Mouse (Mus musculus) lung, adult 2 months (tissue): ENCODE data around the gene Myl4.

ENCODE experiments used
- CTCF ChIP-seq: fragments of 200-500 bp; IDR thresholded peaks from 2 replicates; pipeline ENCODE4 v1.5.1; 2011; ENCODE audit warnings: mild to moderate bottlenecking, low read length, control low read depth; ENCODE audit not compliant: insufficient read depth
- POLR2A ChIP-seq: fragments of 200-500 bp; IDR thresholded peaks from 2 replicates; pipeline ENCODE4 v1.6.1; 2011; ENCODE audit warnings: low read depth, mild to moderate bottlenecking, control low read depth, low read length, borderline replicate concordance; ENCODE audit errors: extremely low read depth

DNA sequence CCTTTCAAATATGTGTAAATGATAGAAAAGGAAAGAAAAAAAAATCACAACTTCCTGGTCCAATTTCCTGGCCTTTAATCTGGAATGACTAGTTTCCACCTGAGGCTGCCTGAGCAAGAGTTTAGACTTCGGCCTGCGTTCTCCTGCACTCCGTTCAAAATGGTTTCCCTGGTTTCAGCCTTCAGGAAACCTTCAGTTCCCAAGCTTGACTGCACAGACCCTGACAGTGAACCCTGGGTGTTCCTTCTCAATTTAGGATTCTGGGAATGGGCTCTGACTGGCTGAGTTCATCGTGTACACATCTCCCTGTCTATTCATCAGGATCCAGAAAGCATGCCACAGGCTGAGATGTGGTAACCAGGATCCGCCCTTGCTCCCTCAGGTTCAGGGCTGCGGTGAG lies 53.7 kb downstream of the Myl4 start:
- no peak for TF ChIP-seq POLR2A
- no peak for TF ChIP-seq CTCF
